Mouse (Mus musculus) cerebellum, adult 2 months (tissue): ENCODE measurements around the gene Fermt3.

Source experiments
- CTCF ChIP-seq: fragments of 200-500 bp; IDR thresholded peaks from 2 replicates; pipeline ENCODE4 v1.5.1; 2011; ENCODE audit warnings: low read depth, mild to moderate bottlenecking, control low read depth, low read length, moderate library complexity, borderline replicate concordance; ENCODE audit not compliant: insufficient read depth
- POLR2A ChIP-seq: fragments of 200-500 bp; IDR thresholded peaks from 2 replicates; pipeline ENCODE4 v1.6.1; 2011; ENCODE audit warnings: low read length, control low read depth, borderline replicate concordance; ENCODE audit not compliant: insufficient read depth

- TF ChIP-seq CTCF (peak; percentile 59), POLR2A (no peak)
Measured at GRCm38 (mm10) chr19:6979486-6980380, 39.5 kb downstream of the Fermt3 start.
